Mouse (Mus musculus): ENCODE data around the gene Bcl2l11.
A peak's percentile ranks its signal among the peaks of the same experiment; 100 is the strongest.
"Not testable (repeated sequence)": the region's sequence is repeated elsewhere in the genome, so short reads cannot be mapped to it uniquely, and the experiment has no call there.

Gene Bcl2l11

GRCm38 (mm10) chr2:128176391-128177044, 50.7 kb downstream of the Bcl2l11 start:
- DNase-seq = no peak

- DNase-seq = no peak
Measured at GRCm38 (mm10) chr2:128177241-128177661, 51.4 kb downstream of the Bcl2l11 start.

GRCm38 (mm10) chr2:128179126-128179807, 53.4 kb downstream of the Bcl2l11 start:
- no peak for DNase-seq

GRCm38 (mm10) chr2:128179808-128180379, 54.1 kb downstream of the Bcl2l11 start:
- DNase-seq = no peak

- not testable (repeated sequence) for DNase-seq
Measured at GRCm38 (mm10) chr2:128182181-128182580, 56.3 kb downstream of the Bcl2l11 start.

- DNase-seq = no peak
Measured at GRCm38 (mm10) chr2:128182751-128183150, 56.9 kb downstream of the Bcl2l11 start.

- DNase-seq = no peak
Measured at GRCm38 (mm10) chr2:128183762-128184161, 57.9 kb downstream of the Bcl2l11 start.

GRCm38 (mm10) chr2:128185942-128186341, 60.1 kb downstream of the Bcl2l11 start:
- DNase-seq = no peak

GRCm38 (mm10) chr2:128187277-128187676, 61.4 kb downstream of the Bcl2l11 start:
- no peak for DNase-seq

GRCm38 (mm10) chr2:128188461-128188860, 62.6 kb downstream of the Bcl2l11 start:
- DNase-seq = no peak

GRCm38 (mm10) chr2:128189691-128190090, 63.9 kb downstream of the Bcl2l11 start:
- DNase-seq = no peak

- DNase-seq = no peak
Measured at GRCm38 (mm10) chr2:128190196-128190595, 64.4 kb downstream of the Bcl2l11 start.

- no peak for DNase-seq
Measured at GRCm38 (mm10) chr2:128193411-128193810, 67.6 kb downstream of the Bcl2l11 start.

GRCm38 (mm10) chr2:128197379-128197778, 71.5 kb downstream of the Bcl2l11 start:
- no peak for DNase-seq

GRCm38 (mm10) chr2:128203147-128203546, 77.3 kb downstream of the Bcl2l11 start:
- DNase-seq = no peak

GRCm38 (mm10) chr2:128203749-128204405, 78.0 kb downstream of the Bcl2l11 start:
- DNase-seq = peak; percentile 35 to 66

- DNase-seq = no peak
Measured at GRCm38 (mm10) chr2:128208541-128208940, 82.7 kb downstream of the Bcl2l11 start.

- DNase-seq = no peak
Measured at GRCm38 (mm10) chr2:128209841-128210329, 84.0 kb downstream of the Bcl2l11 start.

GRCm38 (mm10) chr2:128210376-128210775, 84.5 kb downstream of the Bcl2l11 start:
- DNase-seq = no peak

GRCm38 (mm10) chr2:128211022-128211880, 85.4 kb downstream of the Bcl2l11 start:
- no peak for DNase-seq

GRCm38 (mm10) chr2:128211881-128212209, 86.0 kb downstream of the Bcl2l11 start:
- no peak for DNase-seq
